Mouse (Mus musculus): ENCODE measurements at regions not wholly inside any gene's neighbourhood (a gene's known extent, or its start where the extent isn't known, plus 50 kb on each side); places are given as distances from the start of the nearest gene placed in this dataset.
"Not testable (repeated sequence)": the region's sequence is repeated elsewhere in the genome, so short reads cannot be mapped to it uniquely, and the experiment has no call there.

- no peak for ATAC-seq (ENCODE audit: insufficient number of reproducible peaks, insufficient read depth, low FRiP score, low read depth)
- Histone ChIP-seq H3K27ac (replicated peaks in 1 of 2; ENCODE audit: control insufficient read depth in 1 of 2, insufficient read depth in 1 of 2, low read depth in 2 of 2, low read length in 2 of 2) (no peak overlapping the region), H3K9me3 (ENCODE audit: control insufficient read depth, low read length) (no peaks in the 10 kb centered on the region), H3K27me3 (ENCODE audit: control insufficient read depth, insufficient read depth, low read length) (no peaks in the 10 kb centered on the region), H3K4me2 (ENCODE audit: low read length) (no peak overlapping the region), H3K9ac (ENCODE audit: low read length) (no peak overlapping the region), H3K4me3 (ENCODE audit: control insufficient read depth in 1 of 2, insufficient read depth in 1 of 2, low read depth in 1 of 2, low read length in 2 of 2) (no peak overlapping the region), H3K4me1 (ENCODE audit: control insufficient read depth in 2 of 2, insufficient read depth in 2 of 2, low read length in 2 of 2) (no peaks in the 10 kb centered on the region), H3K36me3 (ENCODE audit: control insufficient read depth, insufficient read depth, low read length) (no peaks in the 10 kb centered on the region)
- 85% methylated on average over 6 of the region's 6 CpGs for WGBS
Observed at GRCm38 (mm10) chr6:101654351-101654750, 276.7 kb upstream of the Pdzrn3 start.

- H3K9me3 ChIP-seq (ENCODE audit: control insufficient read depth, low read length); ATAC-seq (ENCODE audit: insufficient number of reproducible peaks, insufficient read depth, low FRiP score, low read depth); H3K36me3 ChIP-seq (ENCODE audit: control insufficient read depth, insufficient read depth, low read length); H3K4me2 ChIP-seq (ENCODE audit: low read length); H3K4me3 ChIP-seq (ENCODE audit: control insufficient read depth in 1 of 2, insufficient read depth in 1 of 2, low read depth in 1 of 2, low read length in 2 of 2); H3K9ac ChIP-seq (ENCODE audit: low read length); H3K4me1 ChIP-seq (ENCODE audit: control insufficient read depth in 2 of 2, insufficient read depth in 2 of 2, low read length in 2 of 2); H3K27ac ChIP-seq (replicated peaks in 1 of 2; ENCODE audit: control insufficient read depth in 1 of 2, insufficient read depth in 1 of 2, low read depth in 2 of 2, low read length in 2 of 2); H3K27me3 ChIP-seq (ENCODE audit: control insufficient read depth, insufficient read depth, low read length): not testable (repeated sequence)
- 7% methylated on average over 5 of the region's 6 CpGs for WGBS
Observed at GRCm38 (mm10) chr6:101650348-101650747, 272.7 kb upstream of the Pdzrn3 start.

- ATAC-seq (ENCODE audit: insufficient number of reproducible peaks, insufficient read depth, low FRiP score, low read depth), result no peak
- H3K9me3 ChIP-seq (ENCODE audit: control insufficient read depth, low read length), result no peaks in the 10 kb centered on the region
- H3K4me3 ChIP-seq (ENCODE audit: control insufficient read depth in 1 of 2, insufficient read depth in 1 of 2, low read depth in 1 of 2, low read length in 2 of 2), result no peak overlapping the region
- H3K9ac ChIP-seq (ENCODE audit: low read length), result no peak overlapping the region
- 35% methylated on average over 1 of the region's 1 CpGs for WGBS
- H3K27me3 ChIP-seq (ENCODE audit: control insufficient read depth, insufficient read depth, low read length), result no peaks in the 10 kb centered on the region
- H3K36me3 ChIP-seq (ENCODE audit: control insufficient read depth, insufficient read depth, low read length), result no peaks in the 10 kb centered on the region
- no peaks in the 10 kb centered on the region for H3K4me1 ChIP-seq (ENCODE audit: control insufficient read depth in 2 of 2, insufficient read depth in 2 of 2, low read length in 2 of 2)
- no peak overlapping the region for H3K27ac ChIP-seq (replicated peaks in 1 of 2; ENCODE audit: control insufficient read depth in 1 of 2, insufficient read depth in 1 of 2, low read depth in 2 of 2, low read length in 2 of 2)
- H3K4me2 ChIP-seq (ENCODE audit: low read length), result no peak overlapping the region
Observed at GRCm38 (mm10) chr6:101617295-101617694, 239.6 kb upstream of the Pdzrn3 start.

- Histone ChIP-seq H3K9me3 (ENCODE audit: control insufficient read depth, low read length) (no peaks in the 10 kb centered on the region), H3K27ac (replicated peaks in 1 of 2; ENCODE audit: control insufficient read depth in 1 of 2, insufficient read depth in 1 of 2, low read depth in 2 of 2, low read length in 2 of 2) (no peak overlapping the region), H3K27me3 (ENCODE audit: control insufficient read depth, insufficient read depth, low read length) (no peaks in the 10 kb centered on the region), H3K4me3 (ENCODE audit: control insufficient read depth in 1 of 2, insufficient read depth in 1 of 2, low read depth in 1 of 2, low read length in 2 of 2) (no peak overlapping the region), H3K9ac (ENCODE audit: low read length) (no peak overlapping the region), H3K36me3 (ENCODE audit: control insufficient read depth, insufficient read depth, low read length) (no peaks in the 10 kb centered on the region), H3K4me1 (ENCODE audit: control insufficient read depth in 2 of 2, insufficient read depth in 2 of 2, low read length in 2 of 2) (no peaks in the 10 kb centered on the region), H3K4me2 (ENCODE audit: low read length) (no peak overlapping the region)
- ATAC-seq (ENCODE audit: insufficient number of reproducible peaks, insufficient read depth, low FRiP score, low read depth), result no peak
- WGBS, result 29% methylated on average over 3 of the region's 3 CpGs
Observed at GRCm38 (mm10) chr6:101616776-101617175, 239.1 kb upstream of the Pdzrn3 start.

GRCm38 (mm10) chr6:101609015-101609414, 231.3 kb upstream of the Pdzrn3 start:
- Histone ChIP-seq H3K27ac (replicated peaks in 1 of 2; ENCODE audit: control insufficient read depth in 1 of 2, insufficient read depth in 1 of 2, low read depth in 2 of 2, low read length in 2 of 2) (no peak overlapping the region), H3K4me3 (ENCODE audit: control insufficient read depth in 1 of 2, insufficient read depth in 1 of 2, low read depth in 1 of 2, low read length in 2 of 2) (no peak overlapping the region), H3K9ac (ENCODE audit: low read length) (no peak overlapping the region), H3K9me3 (ENCODE audit: control insufficient read depth, low read length) (no peaks in the 10 kb centered on the region), H3K27me3 (ENCODE audit: control insufficient read depth, insufficient read depth, low read length) (no peaks in the 10 kb centered on the region), H3K4me2 (ENCODE audit: low read length) (no peak overlapping the region), H3K36me3 (ENCODE audit: control insufficient read depth, insufficient read depth, low read length) (no peaks in the 10 kb centered on the region), H3K4me1 (ENCODE audit: control insufficient read depth in 2 of 2, insufficient read depth in 2 of 2, low read length in 2 of 2) (no peaks in the 10 kb centered on the region)
- no peak for ATAC-seq (ENCODE audit: insufficient number of reproducible peaks, insufficient read depth, low FRiP score, low read depth)
- 83% methylated on average over 4 of the region's 4 CpGs for WGBS

GRCm38 (mm10) chr6:101603083-101603482, 225.4 kb upstream of the Pdzrn3 start:
- no peaks in the 10 kb centered on the region for H3K9me3 ChIP-seq (ENCODE audit: control insufficient read depth, low read length)
- no peak for ATAC-seq (ENCODE audit: insufficient number of reproducible peaks, insufficient read depth, low FRiP score, low read depth)
- H3K9ac ChIP-seq (ENCODE audit: low read length), result no peak overlapping the region
- WGBS, result 71% methylated on average over 6 of the region's 6 CpGs
- H3K4me2 ChIP-seq (ENCODE audit: low read length), result no peak overlapping the region
- no peak overlapping the region for H3K27ac ChIP-seq (replicated peaks in 1 of 2; ENCODE audit: control insufficient read depth in 1 of 2, insufficient read depth in 1 of 2, low read depth in 2 of 2, low read length in 2 of 2)
- no peaks in the 10 kb centered on the region for H3K4me1 ChIP-seq (ENCODE audit: control insufficient read depth in 2 of 2, insufficient read depth in 2 of 2, low read length in 2 of 2)
- no peaks in the 10 kb centered on the region for H3K36me3 ChIP-seq (ENCODE audit: control insufficient read depth, insufficient read depth, low read length)
- H3K4me3 ChIP-seq (ENCODE audit: control insufficient read depth in 1 of 2, insufficient read depth in 1 of 2, low read depth in 1 of 2, low read length in 2 of 2), result no peak overlapping the region
- no peaks in the 10 kb centered on the region for H3K27me3 ChIP-seq (ENCODE audit: control insufficient read depth, insufficient read depth, low read length)

GRCm38 (mm10) chr6:101596995-101597394, 219.3 kb upstream of the Pdzrn3 start:
- Histone ChIP-seq H3K9ac (ENCODE audit: low read length) (no peak overlapping the region), H3K27me3 (ENCODE audit: control insufficient read depth, insufficient read depth, low read length) (no peaks in the 10 kb centered on the region), H3K4me2 (ENCODE audit: low read length) (no peak overlapping the region), H3K4me1 (ENCODE audit: control insufficient read depth in 2 of 2, insufficient read depth in 2 of 2, low read length in 2 of 2) (no peaks in the 10 kb centered on the region), H3K36me3 (ENCODE audit: control insufficient read depth, insufficient read depth, low read length) (no peaks in the 10 kb centered on the region), H3K9me3 (ENCODE audit: control insufficient read depth, low read length) (no peaks in the 10 kb centered on the region), H3K4me3 (ENCODE audit: control insufficient read depth in 1 of 2, insufficient read depth in 1 of 2, low read depth in 1 of 2, low read length in 2 of 2) (no peak overlapping the region), H3K27ac (replicated peaks in 1 of 2; ENCODE audit: control insufficient read depth in 1 of 2, insufficient read depth in 1 of 2, low read depth in 2 of 2, low read length in 2 of 2) (no peak overlapping the region)
- ATAC-seq (ENCODE audit: insufficient number of reproducible peaks, insufficient read depth, low FRiP score, low read depth), result no peak
- 81% methylated on average over 2 of the region's 2 CpGs for WGBS

GRCm38 (mm10) chr6:101593782-101594641, 216.3 kb upstream of the Pdzrn3 start:
- Histone ChIP-seq H3K9ac (ENCODE audit: low read length) (no peak overlapping the region), H3K4me1 (ENCODE audit: control insufficient read depth in 2 of 2, insufficient read depth in 2 of 2, low read length in 2 of 2) (no peaks in the 10 kb centered on the region), H3K4me2 (ENCODE audit: low read length) (no peak overlapping the region), H3K27me3 (ENCODE audit: control insufficient read depth, insufficient read depth, low read length) (no peaks in the 10 kb centered on the region), H3K4me3 (ENCODE audit: control insufficient read depth in 1 of 2, insufficient read depth in 1 of 2, low read depth in 1 of 2, low read length in 2 of 2) (no peak overlapping the region), H3K27ac (replicated peaks in 1 of 2; ENCODE audit: control insufficient read depth in 1 of 2, insufficient read depth in 1 of 2, low read depth in 2 of 2, low read length in 2 of 2) (no peak overlapping the region), H3K36me3 (ENCODE audit: control insufficient read depth, insufficient read depth, low read length) (no peaks in the 10 kb centered on the region), H3K9me3 (ENCODE audit: control insufficient read depth, low read length) (no peaks in the 10 kb centered on the region)
- 62% methylated on average over 12 of the region's 12 CpGs for WGBS
- no peak for ATAC-seq (ENCODE audit: insufficient number of reproducible peaks, insufficient read depth, low FRiP score, low read depth)
